8 mouse cellular contexts compared by ENCODE assay signal in genomic region chr5:110653686-110654085, GRCm38 (mm10). TPM values are rescaled to one million over a fixed set of nuclear protein-coding genes. Genes with fewer than 3 reads are reported as not detected.
DNase-seq lines count a peak whose midpoint lies in the region; ATAC-seq and TF ChIP-seq lines count a peak whose summit lies in the region.

No protein-coding gene starts in this region.

- TF ChIP-seq POLR2A in embryonic fibroblast, embryonic 13.5 days (IDR thresholded peaks at IDR 0.05; ENCODE audit: low read depth, low read length), result no peak
- TF ChIP-seq POLR2A in small intestine, adult 2 months (IDR thresholded peaks at IDR 0.05; ENCODE audit: low read depth, low read length), result no peak

- no peaks in the 10 kb centered on the region for H3K9me3 ChIP-seq in lung, embryonic 16.5 days (ENCODE audit: control insufficient read depth, low read length)
- H3K9me3 ChIP-seq in limb, embryonic 13.5 days, result no peaks in the 10 kb centered on the region

- WGBS in lung, embryonic 16.5 days, result 1% methylated on average over 34 of the region's 37 CpGs
- 1% methylated on average over 37 of the region's 37 CpGs for WGBS in limb, embryonic 13.5 days
- under 1% methylated on average over 37 of the region's 37 CpGs for WGBS in small intestine, adult 2 months

- peak overlapping the region; percentile 100 for H3K4me3 ChIP-seq in lung, embryonic 16.5 days (ENCODE audit: low read length)
- H3K4me3 ChIP-seq in embryonic fibroblast, embryonic 13.5 days (ENCODE audit: insufficient read depth, low read length), result peak overlapping the region; percentile 82
- peak overlapping the region; percentile 97 for H3K4me3 ChIP-seq in limb, embryonic 13.5 days
- H3K4me3 ChIP-seq in small intestine, adult 2 months (ENCODE audit: low read depth, low read length), result peak overlapping the region; percentile 96

- peaks cover 54% of the 10 kb centered on the region for H3K36me3 ChIP-seq in lung, embryonic 16.5 days (ENCODE audit: control insufficient read depth, insufficient read depth, low read length)
- H3K36me3 ChIP-seq in limb, embryonic 13.5 days, result peaks cover 74% of the 10 kb centered on the region
- peaks cover 46% of the 10 kb centered on the region for H3K36me3 ChIP-seq in small intestine, adult 2 months (ENCODE audit: control insufficient read depth, insufficient read depth, low read length)

- no peak for TF ChIP-seq CTCF in embryonic fibroblast, embryonic 13.5 days (IDR thresholded peaks at IDR 0.05; ENCODE audit: borderline replicate concordance, insufficient read depth, low read length)
- no peak for TF ChIP-seq CTCF in small intestine, adult 2 months (IDR thresholded peaks at IDR 0.05; ENCODE audit: extremely low read depth, insufficient read length, insufficient replicate concordance, low read depth, low read length)

- ATAC-seq in lung, embryonic 16.5 days (ENCODE audit: low read depth), result peak; percentile 49; the same call in 1 of the 2 replicates
- peak; percentile 28 for ATAC-seq in limb, embryonic 13.5 days (ENCODE audit: low FRiP score, low read depth)

- H3K9ac ChIP-seq in lung, embryonic 16.5 days (ENCODE audit: low read length), result peak overlapping the region; percentile 93
- peak overlapping the region; percentile 92 for H3K9ac ChIP-seq in limb, embryonic 13.5 days

- DNase-seq in lung, postnatal 14 days, result no peak
- no peak for DNase-seq in layer of hippocampus, adult 8-10 months (ENCODE audit: low spot score in 2 of 2)
- DNase-seq in cerebellum, postnatal 25 days, result no peak
- no peak for DNase-seq in gastrocnemius, postnatal 10 days

- peak overlapping the region; percentile 86 for H3K4me2 ChIP-seq in lung, embryonic 16.5 days (ENCODE audit: low read depth, low read length)
- peak overlapping the region; percentile 94 for H3K4me2 ChIP-seq in limb, embryonic 13.5 days (replicated peaks)

- H3K27ac ChIP-seq in lung, embryonic 16.5 days (ENCODE audit: low read length), result peak overlapping the region; percentile 40; the same call in 1 of the 2 replicates
- H3K27ac ChIP-seq in embryonic fibroblast, embryonic 13.5 days (ENCODE audit: insufficient read depth, low read length), result no peak overlapping the region
- no peak overlapping the region for H3K27ac ChIP-seq in limb, embryonic 13.5 days
- H3K27ac ChIP-seq in small intestine, adult 2 months (ENCODE audit: insufficient read depth, low read depth, low read length), result no peak overlapping the region

- H3K4me1 ChIP-seq in lung, embryonic 16.5 days (replicated peaks; ENCODE audit: control insufficient read depth, insufficient read depth, low read length), result peaks cover 12% of the 10 kb centered on the region
- H3K4me1 ChIP-seq in embryonic fibroblast, embryonic 13.5 days (ENCODE audit: control insufficient read depth, insufficient read depth, low read length), result 0 out of 2 replicates have a peak, but pooled peaks cover 5% of the 10 kb centered on the region
- H3K4me1 ChIP-seq in limb, embryonic 13.5 days, result peaks cover 16% of the 10 kb centered on the region
- H3K4me1 ChIP-seq in small intestine, adult 2 months (ENCODE audit: control insufficient read depth, insufficient read depth, insufficient read length, low read length), result 0 out of 2 replicates have a peak, but pooled peaks cover 3% of the 10 kb centered on the region

- no peaks in the 10 kb centered on the region for H3K27me3 ChIP-seq in lung, embryonic 16.5 days (ENCODE audit: control insufficient read depth, insufficient read depth, low read depth, low read length)
- H3K27me3 ChIP-seq in limb, embryonic 13.5 days, result no peaks in the 10 kb centered on the region
- no peaks in the 10 kb centered on the region for H3K27me3 ChIP-seq in small intestine, adult 2 months (ENCODE audit: control insufficient read depth, insufficient read depth, low read length)

RNA-seq across cellular contexts. Expression of gene Ddx51, which starts 0.4 kb away (rescaled TPM):
- polyA plus RNA-seq in lung, embryonic 16.5 days (2015; fragmentation: Nextera tagmentation; extraction: Ambion mirVana), result 15.0 and 17.5 TPM in 2 replicates
- 21.0 and 33.5 TPM in 2 replicates for polyA plus RNA-seq in embryonic fibroblast, embryonic 13.5 days (2011; ENCODE audit: insufficient read length, low read depth, missing spikeins)
- 22.4 and 28.8 TPM in 2 replicates for polyA plus RNA-seq in limb, embryonic 13.5 days (2015; fragmentation: Nextera tagmentation; extraction: Ambion mirVana)
- polyA plus RNA-seq in small intestine, adult 2 months (2012; rRNA removed), result 4.1 and 4.9 TPM in 2 replicates
- total RNA-seq in layer of hippocampus, adult 8-10 months (2022), result 10 to 100 TPM; 25.2 to 31.6 (median 28.7) TPM
- total RNA-seq in gastrocnemius, postnatal 10 days (2021), result 10 to 100 TPM in 1 of 2 experiments, 1 to 10 TPM in 1; 9.5 to 10.8 TPM

RNA-seq across cellular contexts. Expression of gene Noc4l, which starts 0.5 kb away (rescaled TPM):
- polyA plus RNA-seq in lung, embryonic 16.5 days (2015; fragmentation: Nextera tagmentation; extraction: Ambion mirVana), result 47.0 and 51.2 TPM in 2 replicates
- 23.3 and 30.7 TPM in 2 replicates for polyA plus RNA-seq in embryonic fibroblast, embryonic 13.5 days (2011; ENCODE audit: insufficient read length, low read depth, missing spikeins)
- 50.4 and 58.9 TPM in 2 replicates for polyA plus RNA-seq in limb, embryonic 13.5 days (2015; fragmentation: Nextera tagmentation; extraction: Ambion mirVana)
- 30.9 and 43.6 TPM in 2 replicates for polyA plus RNA-seq in small intestine, adult 2 months (2012; rRNA removed)
- 10 to 100 TPM; 20.9 to 26.9 (median 23.7) TPM for total RNA-seq in layer of hippocampus, adult 8-10 months (2022)
- total RNA-seq in gastrocnemius, postnatal 10 days (2021), result 10 to 100 TPM; 15.5 to 16.9 TPM
